Mouse (Mus musculus): ENCODE data around the gene Spin2f.
"Not testable (repeated sequence)": the region's sequence is repeated elsewhere in the genome, so short reads cannot be mapped to it uniquely, and the experiment has no call there.

GRCm38 (mm10) chrX:31212136-31212535 is 41.6 kb upstream of the Spin2f start:
- not testable (repeated sequence) for TF ChIP-seq GATA1 (IDR thresholded peaks at IDR 0.05; ENCODE audit: borderline replicate concordance, low read length); FLI1 (IDR thresholded peaks at IDR 0.05; ENCODE audit: low read length)

Measured in megakaryocyte, embryonic 14.5 days (primary cell).